Mouse (Mus musculus): ENCODE data around the gene Dpm2. TPM values are rescaled to one million over a fixed set of nuclear protein-coding genes. Genes with fewer than 3 reads are reported as not detected.

The Dpm2 gene
- polyA plus RNA-seq, 1 experiment, result 35.1 TPM

DNA sequence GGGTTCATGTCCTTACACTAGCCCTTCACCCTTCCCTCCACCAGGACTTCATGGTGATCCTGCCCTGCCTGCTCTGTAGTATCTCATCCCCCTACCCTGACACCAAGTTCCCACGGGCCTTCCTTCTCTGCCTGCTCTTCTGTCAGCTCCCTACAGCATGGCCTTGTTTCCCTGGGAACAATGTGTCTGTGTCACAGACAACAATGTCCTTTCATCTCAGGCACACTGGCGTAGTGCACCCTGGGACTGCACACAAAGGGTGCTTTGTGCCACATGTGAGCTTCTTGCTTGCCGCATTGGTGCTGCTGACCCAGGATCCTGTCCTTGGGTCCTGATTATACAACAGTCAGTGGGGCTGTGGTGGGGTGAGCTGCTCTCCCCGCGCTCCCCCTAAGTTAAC lies 11.1 kb upstream of the Dpm2 start:
- H3K27me3 ChIP-seq (ENCODE audit: control insufficient read depth, insufficient read depth, low read length, poor library complexity, severe bottlenecking), result no peaks in the 10 kb centered on the region
- no peaks in the 10 kb centered on the region for H3K9me3 ChIP-seq (replicated peaks; ENCODE audit: control insufficient read depth, insufficient read depth, low read length, poor library complexity, severe bottlenecking)
- TF ChIP-seq POLR2A (IDR thresholded peaks at IDR 0.05; ENCODE audit: insufficient read depth, low read length) (no peak), CTCF (IDR thresholded peaks at IDR 0.05; ENCODE audit: low read depth, low read length) (no peak), EP300 (IDR thresholded peaks at IDR 0.05; ENCODE audit: insufficient read depth, low read depth, low read length) (no peak)
- no peak overlapping the region for H3K9ac ChIP-seq (ENCODE audit: low read depth, poor library complexity, severe bottlenecking)
- H3K27ac ChIP-seq (ENCODE audit: insufficient read depth, low read length), result no peak overlapping the region
- H3K4me3 ChIP-seq (ENCODE audit: low read depth, low read length), result no peak overlapping the region
- H3K36me3 ChIP-seq (ENCODE audit: control insufficient read depth, insufficient read depth, low read length, poor library complexity, severe bottlenecking), result no peaks in the 10 kb centered on the region
- H3K4me1 ChIP-seq (ENCODE audit: control insufficient read depth, insufficient read depth, low read length), result peaks cover 2% of the 10 kb centered on the region

DNA sequence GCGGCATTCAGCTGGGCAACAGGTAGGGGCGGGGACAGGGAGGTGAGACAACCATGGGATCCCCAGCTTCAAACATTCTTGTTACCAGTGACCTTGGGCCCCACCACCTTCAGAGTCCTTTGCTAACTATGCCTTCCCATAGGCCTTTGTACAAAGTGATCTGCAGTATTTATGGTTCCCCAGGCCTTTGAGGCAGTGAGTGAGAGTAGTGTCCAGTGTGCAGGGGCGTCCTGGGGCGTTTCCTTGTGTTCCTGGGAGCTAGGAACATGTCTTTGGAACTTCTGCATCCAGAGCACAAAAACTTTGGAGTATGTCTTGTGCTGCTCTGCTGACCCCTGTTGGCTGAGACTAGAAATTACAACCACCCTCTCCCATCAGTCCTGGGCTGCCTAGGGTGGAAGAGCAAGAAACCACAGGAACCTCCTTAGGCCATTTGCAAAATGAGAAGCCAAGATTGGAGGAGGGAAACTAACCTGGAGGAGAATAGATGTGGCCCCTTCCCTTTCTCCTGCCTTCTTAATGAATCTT lies 4.1 kb upstream of the Dpm2 start:
- H3K4me1 ChIP-seq (ENCODE audit: control insufficient read depth, insufficient read depth, low read length), result no peaks in the 10 kb centered on the region
- H3K27ac ChIP-seq (ENCODE audit: insufficient read depth, low read length), result no peak overlapping the region
- H3K4me3 ChIP-seq (ENCODE audit: low read depth, low read length), result no peak overlapping the region
- no peak overlapping the region for H3K9ac ChIP-seq (ENCODE audit: low read depth, poor library complexity, severe bottlenecking)
- no peak for TF ChIP-seq POLR2A (IDR thresholded peaks at IDR 0.05; ENCODE audit: insufficient read depth, low read length)
- TF ChIP-seq EP300 (IDR thresholded peaks at IDR 0.05; ENCODE audit: insufficient read depth, low read depth, low read length), result no peak
- peak; percentile 75 for TF ChIP-seq CTCF (IDR thresholded peaks at IDR 0.05; ENCODE audit: low read depth, low read length)
- peaks cover 3% of the 10 kb centered on the region; the same call in 1 of the 2 replicates for H3K36me3 ChIP-seq (ENCODE audit: control insufficient read depth, insufficient read depth, low read length, poor library complexity, severe bottlenecking)
- no peaks in the 10 kb centered on the region for H3K27me3 ChIP-seq (ENCODE audit: control insufficient read depth, insufficient read depth, low read length, poor library complexity, severe bottlenecking)
- H3K9me3 ChIP-seq (replicated peaks; ENCODE audit: control insufficient read depth, insufficient read depth, low read length, poor library complexity, severe bottlenecking), result no peaks in the 10 kb centered on the region

DNA sequence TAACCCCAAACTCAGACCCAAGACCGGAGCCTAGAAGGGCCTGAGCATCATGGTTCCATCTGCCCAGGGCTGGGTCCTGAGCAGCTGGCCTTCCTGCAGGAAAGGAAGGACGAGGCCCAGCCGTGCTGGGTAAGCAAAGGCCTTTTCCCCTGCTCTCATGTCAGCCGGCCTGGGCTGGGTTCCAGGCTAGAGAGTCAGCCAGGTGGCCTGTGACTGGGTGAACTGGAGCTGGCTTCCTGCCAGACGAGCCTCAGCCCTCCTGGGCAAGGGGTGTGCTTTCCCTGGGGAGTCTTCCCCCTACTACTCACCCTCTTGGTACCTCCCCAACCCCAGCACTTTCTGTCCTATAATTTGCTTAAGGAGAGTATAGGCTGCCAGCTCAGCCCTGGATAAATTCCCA lies 2.5 kb upstream of the Dpm2 start:
- Histone ChIP-seq H3K9ac (ENCODE audit: low read depth, poor library complexity, severe bottlenecking) (no peak overlapping the region), H3K36me3 (ENCODE audit: control insufficient read depth, insufficient read depth, low read length, poor library complexity, severe bottlenecking) (peaks cover 3% of the 10 kb centered on the region; the same call in 1 of the 2 replicates), H3K9me3 (replicated peaks; ENCODE audit: control insufficient read depth, insufficient read depth, low read length, poor library complexity, severe bottlenecking) (no peaks in the 10 kb centered on the region), H3K4me1 (ENCODE audit: control insufficient read depth, insufficient read depth, low read length) (no peaks in the 10 kb centered on the region), H3K27ac (ENCODE audit: insufficient read depth, low read length) (no peak overlapping the region), H3K4me3 (ENCODE audit: low read depth, low read length) (no peak overlapping the region), H3K27me3 (ENCODE audit: control insufficient read depth, insufficient read depth, low read length, poor library complexity, severe bottlenecking) (no peaks in the 10 kb centered on the region)
- TF ChIP-seq POLR2A (IDR thresholded peaks at IDR 0.05; ENCODE audit: insufficient read depth, low read length) (no peak), CTCF (IDR thresholded peaks at IDR 0.05; ENCODE audit: low read depth, low read length) (no peak), EP300 (IDR thresholded peaks at IDR 0.05; ENCODE audit: insufficient read depth, low read depth, low read length) (no peak)

DNA sequence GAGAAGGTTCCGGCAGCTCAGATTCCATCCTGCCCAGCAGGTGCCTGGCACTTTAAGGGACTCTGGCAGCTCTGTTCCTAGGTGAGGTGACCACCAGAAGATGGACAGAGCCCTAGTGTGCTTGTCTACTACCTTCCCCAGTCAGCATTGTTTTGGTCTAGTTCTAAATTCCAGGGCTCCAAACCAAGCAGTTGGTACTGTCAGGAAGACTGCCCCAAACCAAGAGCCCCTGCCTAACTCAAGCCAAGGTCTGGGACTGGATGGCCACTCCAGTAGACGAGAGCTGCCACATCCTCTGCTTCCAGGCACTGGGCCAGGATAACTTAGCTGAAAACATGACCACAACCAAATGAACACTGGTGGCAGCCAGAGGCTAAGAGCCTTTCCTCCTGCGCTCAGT lies 1.7 kb upstream of the Dpm2 start:
- Histone ChIP-seq H3K36me3 (ENCODE audit: control insufficient read depth, insufficient read depth, low read length, poor library complexity, severe bottlenecking) (peaks cover 3% of the 10 kb centered on the region; the same call in 1 of the 2 replicates), H3K27ac (ENCODE audit: insufficient read depth, low read length) (no peak overlapping the region), H3K9me3 (replicated peaks; ENCODE audit: control insufficient read depth, insufficient read depth, low read length, poor library complexity, severe bottlenecking) (no peaks in the 10 kb centered on the region), H3K4me3 (ENCODE audit: low read depth, low read length) (no peak overlapping the region), H3K4me1 (ENCODE audit: control insufficient read depth, insufficient read depth, low read length) (no peaks in the 10 kb centered on the region), H3K27me3 (ENCODE audit: control insufficient read depth, insufficient read depth, low read length, poor library complexity, severe bottlenecking) (no peaks in the 10 kb centered on the region), H3K9ac (ENCODE audit: low read depth, poor library complexity, severe bottlenecking) (no peak overlapping the region)
- TF ChIP-seq EP300 (IDR thresholded peaks at IDR 0.05; ENCODE audit: insufficient read depth, low read depth, low read length), result no peak
- no peak for TF ChIP-seq POLR2A (IDR thresholded peaks at IDR 0.05; ENCODE audit: insufficient read depth, low read length)
- no peak for TF ChIP-seq CTCF (IDR thresholded peaks at IDR 0.05; ENCODE audit: low read depth, low read length)

DNA sequence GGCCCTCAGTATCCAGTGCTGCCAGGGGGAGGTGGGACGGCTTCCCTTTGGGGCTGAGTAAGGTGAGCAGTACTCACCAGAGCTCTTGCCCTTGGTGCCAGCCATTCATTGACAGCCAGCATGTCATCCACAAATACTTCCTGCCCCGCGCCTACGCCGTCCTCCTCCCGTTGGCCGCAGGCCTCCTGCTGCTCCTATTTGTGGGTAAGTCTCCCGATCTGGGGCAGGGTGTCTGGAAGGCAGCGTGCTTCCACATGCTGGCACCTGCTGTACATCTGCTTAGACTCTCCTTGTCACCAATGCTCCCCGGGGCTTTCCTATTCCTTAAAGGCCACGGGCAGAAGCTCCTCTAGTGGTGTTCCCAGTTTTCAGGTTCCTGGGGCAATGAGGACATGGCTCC lies 1.5 kb downstream of the Dpm2 start:
- H3K4me3 ChIP-seq (ENCODE audit: low read depth, low read length), result no peak overlapping the region
- H3K36me3 ChIP-seq (ENCODE audit: control insufficient read depth, insufficient read depth, low read length, poor library complexity, severe bottlenecking), result no peaks in the 10 kb centered on the region
- TF ChIP-seq CTCF (IDR thresholded peaks at IDR 0.05; ENCODE audit: low read depth, low read length), result no peak
- TF ChIP-seq POLR2A (IDR thresholded peaks at IDR 0.05; ENCODE audit: insufficient read depth, low read length), result no peak
- no peak for TF ChIP-seq EP300 (IDR thresholded peaks at IDR 0.05; ENCODE audit: insufficient read depth, low read depth, low read length)
- H3K9me3 ChIP-seq (replicated peaks; ENCODE audit: control insufficient read depth, insufficient read depth, low read length, poor library complexity, severe bottlenecking), result no peaks in the 10 kb centered on the region
- no peak overlapping the region for H3K27ac ChIP-seq (ENCODE audit: insufficient read depth, low read length)
- no peaks in the 10 kb centered on the region for H3K27me3 ChIP-seq (ENCODE audit: control insufficient read depth, insufficient read depth, low read length, poor library complexity, severe bottlenecking)
- H3K9ac ChIP-seq (ENCODE audit: low read depth, poor library complexity, severe bottlenecking), result no peak overlapping the region
- H3K4me1 ChIP-seq (ENCODE audit: control insufficient read depth, insufficient read depth, low read length), result no peaks in the 10 kb centered on the region

DNA sequence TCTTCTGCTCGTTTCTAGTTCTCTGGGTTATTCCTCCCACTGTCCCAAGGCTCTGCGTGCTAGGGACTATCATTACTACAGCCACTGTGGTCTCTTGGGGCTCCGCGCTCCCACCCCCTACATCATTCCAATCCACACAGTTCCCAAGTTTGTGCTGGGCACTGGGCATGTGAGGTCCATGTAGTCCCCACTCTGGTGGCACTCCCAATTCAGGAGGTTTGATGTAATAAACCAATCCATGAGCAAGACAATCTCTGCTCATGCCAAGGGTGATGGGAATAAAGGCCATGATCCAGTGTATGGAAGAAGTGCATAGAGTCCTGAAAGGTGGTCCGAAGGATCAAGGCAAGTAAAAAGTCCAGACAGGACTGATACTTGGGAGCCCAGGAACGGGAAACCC lies 3.8 kb downstream of the Dpm2 start, which contains the start of gene Pip5kl1:
Pip5kl1 (plus strand) TSS at position 301 of the 400 bp plus-strand sequence.
- no peaks in the 10 kb centered on the region for H3K36me3 ChIP-seq (ENCODE audit: control insufficient read depth, insufficient read depth, low read length, poor library complexity, severe bottlenecking)
- peak within 1 kb of the TSS; percentile 85 for H3K4me3 ChIP-seq (ENCODE audit: low read depth, low read length)
- no peaks in the 10 kb centered on the region for H3K9me3 ChIP-seq (replicated peaks; ENCODE audit: control insufficient read depth, insufficient read depth, low read length, poor library complexity, severe bottlenecking)
- TF ChIP-seq POLR2A (IDR thresholded peaks at IDR 0.05; ENCODE audit: insufficient read depth, low read length), result no peak
- TF ChIP-seq EP300 (IDR thresholded peaks at IDR 0.05; ENCODE audit: insufficient read depth, low read depth, low read length), result no peak
- no peak for TF ChIP-seq CTCF (IDR thresholded peaks at IDR 0.05; ENCODE audit: low read depth, low read length)
- H3K4me1 ChIP-seq (ENCODE audit: control insufficient read depth, insufficient read depth, low read length), result no peaks in the 10 kb centered on the region
- no peak within 1 kb of the TSS for H3K27ac ChIP-seq (ENCODE audit: insufficient read depth, low read length)
- H3K9ac ChIP-seq (ENCODE audit: low read depth, poor library complexity, severe bottlenecking), result peak within 1 kb of the TSS; percentile 50
- H3K27me3 ChIP-seq (ENCODE audit: control insufficient read depth, insufficient read depth, low read length, poor library complexity, severe bottlenecking), result no peaks in the 10 kb centered on the region

Data from ES-Bruce4 (cell line).